Mouse (Mus musculus) heart, postnatal 0 days (tissue): ENCODE data around the gene Poln.
A peak's percentile ranks its signal among the peaks of the same experiment; 100 is the strongest.

Experiments used
- CTCF ChIP-seq: IDR thresholded peaks from 2 replicates; pipeline ENCODE4 v1.5.1; 2016; ENCODE audit warnings: antibody characterized with exemption, control low read depth, low read depth
- EP300 ChIP-seq: IDR thresholded peaks from 2 replicates; pipeline ENCODE4 v1.6.1; 2016; ENCODE audit warnings: antibody characterized with exemption, low read depth

GRCm38 (mm10) chr5:33994671-33995625, 174.3 kb downstream of the Poln start:
- TF ChIP-seq CTCF (peak; percentile 53), EP300 (no peak)
